Mouse (Mus musculus) liver, postnatal 0 days (tissue): ENCODE measurements around the gene Bud31.

ENCODE experiments used
- CTCF ChIP-seq: sonication (generic); IDR thresholded peaks from 2 replicates; pipeline ENCODE4 v1.5.1; 2016; ENCODE audit warnings: antibody characterized with exemption, low read depth
- EP300 ChIP-seq: IDR thresholded peaks from 2 replicates; pipeline ENCODE4 v1.6.1; 2016; ENCODE audit warnings: antibody characterized with exemption, low read depth, mild to moderate bottlenecking

DNA sequence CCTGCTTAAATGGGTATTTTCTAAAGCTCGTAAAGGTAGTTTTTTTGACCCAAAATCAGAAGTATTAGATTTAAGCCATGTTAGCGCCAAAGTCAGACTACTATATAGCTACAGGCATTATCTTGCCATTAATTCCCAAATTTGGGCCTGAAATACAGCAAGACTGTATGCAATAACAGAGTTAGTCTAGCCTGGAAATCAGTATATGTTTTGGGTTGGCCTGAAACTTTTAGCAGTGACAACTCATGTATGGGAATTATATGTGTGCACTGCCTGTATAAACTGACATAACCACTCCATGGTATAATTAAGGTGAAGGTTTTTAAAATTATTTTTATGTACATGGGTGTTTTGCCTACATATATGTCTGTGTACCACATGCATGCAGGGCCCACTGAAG is 51.8 kb downstream of the Bud31 start, which contains the start of gene Atp5j2:
- TF ChIP-seq CTCF, result no peak
- TF ChIP-seq EP300, result no peak
